Mouse (Mus musculus) intestine, embryonic 14.5 days (tissue): ENCODE results near the gene Slit3. TPM values are rescaled to one million over a fixed set of nuclear protein-coding genes. Genes with fewer than 3 reads are reported as not detected.
A peak's percentile ranks its signal among the peaks of the same experiment; 100 is the strongest.

Experiments used
- ATAC-seq: fragments of 200-750 bp; cut with Nextera tagmentation; replicated peaks from 2 replicates; pipeline ENCODE4 v1.8.0; 2017; ENCODE audit warnings: low read depth, moderate number of reproducible peaks, moderate TSS enrichment, moderate library complexity; ENCODE audit not compliant: low FRiP score, low TSS enrichment
- DNase-seq: peaks from one replicate; pipeline ENCODE4 v3.0.0-alpha.2; 2018; ENCODE audit warnings: low spot score
- H3K27ac ChIP-seq: fragments of 300-500 bp; sonication (generic); 2 replicates; pipeline ENCODE4 v1.5.1; 2014; ENCODE audit warnings: low read depth, mild to moderate bottlenecking, control low read depth
- H3K27me3 ChIP-seq: fragments of 300-500 bp; sonication (generic); replicated peaks from 2 replicates; pipeline ENCODE4 v1.6.1; 2014; ENCODE audit warnings: low read length, control low read depth; ENCODE audit not compliant: control insufficient read depth, insufficient read depth
- H3K36me3 ChIP-seq: fragments of 300-500 bp; sonication (generic); 2 replicates; pipeline ENCODE4 v1.6.1; 2014; ENCODE audit warnings: low read length, control low read depth; ENCODE audit not compliant: control insufficient read depth, insufficient read depth
- H3K4me1 ChIP-seq: fragments of 300-500 bp; sonication (generic); replicated peaks from 2 replicates; pipeline ENCODE4 v1.6.1; 2014; ENCODE audit warnings: low read length, control low read depth, mixed read lengths; ENCODE audit not compliant: control insufficient read depth, insufficient read depth
- H3K4me2 ChIP-seq: fragments of 300-500 bp; sonication (generic); 2 replicates; pipeline ENCODE4 v1.6.1; 2014; ENCODE audit warnings: low read length
- H3K4me3 ChIP-seq: fragments of 300-500 bp; sonication (generic); 2 replicates; pipeline ENCODE4 v1.5.1; 2014; ENCODE audit warnings: low read depth, low read length, control low read depth, mixed read lengths
- H3K9ac ChIP-seq: fragments of 300-500 bp; sonication (generic); 2 replicates; pipeline ENCODE4 v1.6.1; 2014; ENCODE audit warnings: mild to moderate bottlenecking, low read length
- H3K9me3 ChIP-seq: fragments of 300-500 bp; sonication (generic); 2 replicates; pipeline ENCODE4 v1.6.1; 2016; ENCODE audit warnings: low read length, control low read depth; ENCODE audit not compliant: control insufficient read depth
- WGBS: fragments of 180-500 bp; shearing (Covaris S2); extraction: QIAGEN DNeasy Blood & Tissue Kit; methylation state at CpG from one replicate; pipeline ENCODE4 v1.1.7; 2014; 5-methylcytosine and 5-hydroxymethylcytosine counted together
- polyA plus RNA-seq: library from polyadenylated mRNA; unstranded; fragments of >200 nt; fragmentation: Nextera tagmentation; extraction: Ambion mirVana; gene quantifications from 2 replicates; pipeline ENCODE4 v1.2.1, GENCODE M21; 2014

Slit3 gene
- polyA plus RNA-seq, 1 experiment from 2014 or later, result 27.6 TPM

DNA sequence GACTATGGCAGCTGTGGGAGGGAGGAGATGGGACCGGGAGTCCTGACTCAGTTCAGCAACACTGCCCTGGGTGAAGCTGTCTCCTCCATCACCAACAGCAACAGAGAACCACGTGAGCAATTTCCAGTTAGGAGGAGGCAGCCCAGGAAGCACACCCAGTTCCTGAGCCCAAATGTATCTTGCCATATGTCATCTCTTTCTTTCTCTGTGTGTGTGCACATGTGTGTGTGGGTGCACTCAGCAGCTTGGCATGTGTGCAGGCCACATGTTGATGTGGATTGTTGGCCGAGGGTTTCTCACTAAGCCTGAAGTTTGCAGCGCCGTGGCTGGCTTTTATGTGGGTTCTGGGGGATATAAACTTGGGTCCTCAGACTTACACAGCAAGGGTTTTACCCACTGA lies 559.0 kb downstream of the Slit3 start:
- H3K4me3 ChIP-seq, result no peak overlapping the region
- no peaks in the 10 kb centered on the region for H3K9me3 ChIP-seq
- no peak overlapping the region for H3K4me2 ChIP-seq
- H3K27me3 ChIP-seq, result no peaks in the 10 kb centered on the region
- no peaks in the 10 kb centered on the region for H3K4me1 ChIP-seq
- DNase-seq (no peak), ATAC-seq (no peak)
- 0 out of 2 replicates have a peak, but pooled peaks cover 4% of the 10 kb centered on the region for H3K36me3 ChIP-seq
- H3K27ac ChIP-seq, result no peak overlapping the region
- no peak overlapping the region for H3K9ac ChIP-seq
- WGBS, result 82% methylated on average over 5 of the region's 5 CpGs

DNA sequence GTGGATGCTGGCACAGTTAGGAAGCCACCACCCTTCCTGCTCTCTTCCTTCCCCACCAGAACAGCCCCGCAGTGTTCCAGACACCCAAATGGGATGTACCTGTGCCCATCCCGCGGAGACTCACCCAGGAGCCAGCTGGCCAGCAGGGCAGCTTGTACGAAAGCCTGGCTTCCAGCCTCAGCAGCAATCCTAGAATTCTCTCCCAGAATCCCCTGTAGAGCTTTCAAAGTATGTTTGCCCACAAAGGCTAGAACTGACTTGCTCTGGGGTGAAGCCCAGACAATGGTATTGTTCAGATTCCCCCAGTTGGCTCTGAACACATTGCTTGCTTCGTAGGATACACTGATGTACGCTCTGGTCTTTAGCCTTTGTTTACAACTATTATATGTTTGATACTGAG lies 566.3 kb downstream of the Slit3 start:
- DNase-seq (no peak), ATAC-seq (no peak)
- H3K9me3 ChIP-seq, result no peaks in the 10 kb centered on the region
- H3K36me3 ChIP-seq, result peaks cover 18% of the 10 kb centered on the region; the same call in 1 of the 2 replicates
- 93% methylated on average over 6 of the region's 6 CpGs for WGBS
- H3K4me3 ChIP-seq, result no peak overlapping the region
- H3K4me1 ChIP-seq, result no peaks in the 10 kb centered on the region
- H3K27ac ChIP-seq, result no peak overlapping the region
- no peak overlapping the region for H3K9ac ChIP-seq
- no peaks in the 10 kb centered on the region for H3K27me3 ChIP-seq
- no peak overlapping the region for H3K4me2 ChIP-seq

DNA sequence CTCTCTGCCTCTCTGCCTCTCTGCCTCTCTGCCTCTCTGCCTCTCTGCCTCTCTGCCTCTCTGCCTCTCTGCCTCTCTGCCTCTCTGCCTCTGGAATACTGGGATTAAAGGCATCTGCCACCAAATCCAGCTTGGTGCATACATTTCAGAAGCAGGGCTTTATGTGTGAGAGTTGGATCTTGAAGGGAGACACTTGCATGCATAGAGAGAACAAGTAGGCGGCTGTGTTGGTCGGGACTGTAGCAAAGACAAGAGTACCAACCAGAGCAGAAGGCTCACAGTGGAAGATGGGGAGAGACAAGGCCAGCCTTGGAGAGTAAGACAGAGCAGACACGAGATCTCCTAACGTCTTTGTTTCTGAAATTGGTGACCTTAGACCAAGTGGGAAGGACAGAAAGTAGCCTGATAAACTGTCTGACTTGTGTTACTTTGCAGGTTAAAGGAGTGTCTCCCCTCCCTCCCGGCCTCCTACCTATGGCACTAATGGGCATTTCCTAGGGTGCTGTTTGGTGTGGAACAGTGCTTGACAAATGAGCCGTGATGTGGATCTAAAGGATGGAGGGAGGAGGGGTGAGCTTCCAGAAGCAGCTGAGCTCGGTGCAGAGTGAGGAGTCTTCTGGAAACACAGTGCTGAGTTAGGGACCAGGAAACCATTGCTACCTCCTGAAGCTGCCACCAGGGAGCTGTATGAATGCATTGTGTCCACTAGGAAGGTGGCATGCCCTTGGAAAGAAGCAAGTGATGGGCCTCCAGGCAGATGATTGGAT lies 569.7 kb downstream of the Slit3 start:
- Histone ChIP-seq H3K4me1 (no peaks in the 10 kb centered on the region), H3K27ac (no peak overlapping the region), H3K4me3 (no peak overlapping the region), H3K36me3 (peaks cover 18% of the 10 kb centered on the region; the same call in 1 of the 2 replicates), H3K4me2 (no peak overlapping the region), H3K9ac (no peak overlapping the region), H3K9me3 (no peaks in the 10 kb centered on the region), H3K27me3 (no peaks in the 10 kb centered on the region)
- WGBS, result 75% methylated on average over 7 of the region's 7 CpGs
- DNase-seq (no peak), ATAC-seq (no peak)

DNA sequence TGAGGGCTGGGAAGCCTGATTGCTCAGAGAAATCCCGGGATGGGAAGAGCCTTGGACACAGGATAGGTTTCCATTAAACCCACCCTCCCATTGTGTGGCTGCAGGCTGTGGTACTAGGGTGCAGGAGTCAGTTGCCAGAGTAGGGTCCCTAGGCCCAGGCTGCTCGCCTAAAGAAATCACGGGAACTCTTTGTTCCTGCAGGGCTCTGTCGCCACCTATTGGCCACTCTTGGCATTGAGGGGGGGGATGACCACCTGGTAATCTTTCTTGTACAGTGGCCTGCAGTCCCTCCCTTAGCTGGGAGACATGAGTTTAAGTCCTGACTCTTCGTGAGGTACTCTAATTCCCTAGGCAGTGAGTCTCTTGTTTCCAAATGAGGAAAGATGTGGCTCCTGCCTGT lies 572.1 kb downstream of the Slit3 start:
- 17% methylated on average over 5 of the region's 5 CpGs for WGBS
- Histone ChIP-seq H3K9ac (no peak overlapping the region), H3K27me3 (no peaks in the 10 kb centered on the region), H3K9me3 (no peaks in the 10 kb centered on the region), H3K27ac (no peak overlapping the region), H3K4me2 (no peak overlapping the region), H3K4me1 (no peaks in the 10 kb centered on the region), H3K4me3 (no peak overlapping the region), H3K36me3 (peaks cover 12% of the 10 kb centered on the region; the same call in 1 of the 2 replicates)
- ATAC-seq (peak; percentile 30; the same call in 1 of the 2 replicates), DNase-seq (peak; percentile 94)

DNA sequence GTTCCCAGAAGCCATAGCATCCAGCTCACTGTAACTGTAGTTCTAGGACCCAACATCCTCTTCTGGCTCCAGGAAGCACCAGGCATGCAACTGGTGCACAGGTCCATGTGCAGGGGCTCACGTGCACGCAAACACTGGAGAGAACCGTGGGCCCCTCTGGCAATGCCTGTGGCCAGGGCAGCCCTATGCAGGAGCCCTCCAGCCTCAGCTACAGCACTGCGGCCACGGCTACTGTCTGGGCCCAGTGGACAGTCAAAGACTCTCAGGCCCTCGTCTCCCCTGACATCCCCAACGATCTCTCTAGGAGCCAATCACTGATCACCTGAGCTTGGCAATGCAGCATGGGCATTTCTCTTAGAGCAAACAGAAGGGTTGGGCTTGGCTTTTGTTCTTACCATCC lies 572.6 kb downstream of the Slit3 start:
- Histone ChIP-seq H3K27me3 (no peaks in the 10 kb centered on the region), H3K4me2 (no peak overlapping the region), H3K9me3 (no peaks in the 10 kb centered on the region), H3K4me1 (no peaks in the 10 kb centered on the region), H3K27ac (no peak overlapping the region), H3K36me3 (peaks cover 8% of the 10 kb centered on the region; the same call in 1 of the 2 replicates), H3K9ac (no peak overlapping the region), H3K4me3 (no peak overlapping the region)
- no peak for DNase-seq
- ATAC-seq, result no peak
- 86% methylated on average over 7 of the region's 7 CpGs for WGBS

DNA sequence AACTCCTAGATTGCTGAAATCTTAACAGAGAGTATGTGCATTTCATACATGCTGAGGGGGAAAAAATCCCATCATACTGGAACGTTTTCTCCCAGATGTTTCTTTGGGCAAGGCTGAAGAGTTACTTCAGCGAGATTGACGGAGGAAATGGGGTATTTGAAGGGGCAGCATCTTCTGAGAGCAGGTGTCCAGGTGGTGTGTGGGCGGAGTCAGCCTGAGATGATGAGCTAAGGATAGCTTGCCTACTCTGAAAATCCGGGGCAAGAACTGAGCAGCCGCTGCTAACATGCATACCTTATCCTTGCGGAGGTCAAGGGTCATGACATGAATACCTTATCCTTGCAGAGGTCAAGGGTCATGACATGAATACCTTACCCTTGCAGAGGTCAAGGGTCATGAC lies 576.5 kb downstream of the Slit3 start:
- 90% methylated on average over 7 of the region's 7 CpGs for WGBS
- Histone ChIP-seq H3K9me3 (no peaks in the 10 kb centered on the region), H3K4me1 (no peaks in the 10 kb centered on the region), H3K9ac (no peak overlapping the region), H3K4me2 (no peak overlapping the region), H3K27me3 (no peaks in the 10 kb centered on the region), H3K4me3 (no peak overlapping the region), H3K27ac (no peak overlapping the region), H3K36me3 (peaks cover 10% of the 10 kb centered on the region; the same call in 1 of the 2 replicates)
- ATAC-seq (no peak), DNase-seq (no peak)

DNA sequence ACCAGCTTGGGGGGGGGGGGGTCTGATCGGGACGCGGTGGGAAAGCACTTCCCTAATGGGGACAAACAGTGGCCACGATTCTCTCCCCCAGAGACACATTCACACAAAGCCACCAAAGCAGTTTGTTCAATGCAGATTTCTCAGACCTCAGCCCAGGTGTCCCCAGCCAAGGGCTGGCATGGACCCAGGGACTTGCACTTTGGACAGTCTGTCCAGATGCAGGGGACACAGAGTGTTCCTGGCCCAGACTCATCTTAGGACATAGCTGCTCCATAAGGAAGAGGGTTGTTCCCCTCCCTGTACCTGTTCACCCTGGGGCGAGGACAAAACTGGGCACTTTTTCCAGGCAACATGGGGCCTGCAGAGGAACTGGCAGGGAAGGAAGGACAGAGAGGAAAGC lies 577.9 kb downstream of the Slit3 start:
- no peak for ATAC-seq
- H3K9me3 ChIP-seq, result 0 out of 2 replicates have a peak, but pooled peaks cover 2% of the 10 kb centered on the region
- H3K4me1 ChIP-seq, result no peaks in the 10 kb centered on the region
- H3K4me2 ChIP-seq, result no peak overlapping the region
- no peak overlapping the region for H3K4me3 ChIP-seq
- no peak overlapping the region for H3K27ac ChIP-seq
- peaks cover 22% of the 10 kb centered on the region for H3K36me3 ChIP-seq
- DNase-seq, result no peak
- no peak overlapping the region for H3K9ac ChIP-seq
- WGBS, result 91% methylated on average over 5 of the region's 5 CpGs
- H3K27me3 ChIP-seq, result no peaks in the 10 kb centered on the region

DNA sequence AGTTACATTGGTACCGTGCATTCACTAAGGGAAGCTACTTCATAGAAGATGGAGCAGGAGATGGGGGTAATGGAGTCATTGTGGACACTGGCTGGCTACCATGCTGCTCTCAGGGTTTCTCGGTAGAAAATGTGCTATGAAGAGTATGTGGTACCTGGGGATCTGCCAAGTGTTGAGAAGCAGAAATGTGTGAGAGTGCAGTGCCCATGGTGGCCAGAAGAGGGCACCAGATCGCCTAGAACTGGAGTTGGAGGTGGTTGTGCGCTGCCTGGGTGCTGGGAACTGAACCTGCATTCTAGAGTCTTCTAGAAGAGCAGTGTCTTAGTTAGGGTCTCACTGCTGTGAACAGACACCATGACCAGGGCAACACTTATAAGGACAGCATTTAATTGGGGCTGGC lies 582.4 kb downstream of the Slit3 start:
- Histone ChIP-seq H3K9ac (no peak overlapping the region), H3K27ac (no peak overlapping the region), H3K4me2 (no peak overlapping the region), H3K27me3 (no peaks in the 10 kb centered on the region), H3K36me3 (peaks cover 30% of the 10 kb centered on the region), H3K4me3 (no peak overlapping the region), H3K4me1 (no peaks in the 10 kb centered on the region), H3K9me3 (0 out of 2 replicates have a peak, but pooled peaks cover 2% of the 10 kb centered on the region)
- ATAC-seq, result no peak
- WGBS, result 77% methylated on average over 4 of the region's 4 CpGs
- no peak for DNase-seq

DNA sequence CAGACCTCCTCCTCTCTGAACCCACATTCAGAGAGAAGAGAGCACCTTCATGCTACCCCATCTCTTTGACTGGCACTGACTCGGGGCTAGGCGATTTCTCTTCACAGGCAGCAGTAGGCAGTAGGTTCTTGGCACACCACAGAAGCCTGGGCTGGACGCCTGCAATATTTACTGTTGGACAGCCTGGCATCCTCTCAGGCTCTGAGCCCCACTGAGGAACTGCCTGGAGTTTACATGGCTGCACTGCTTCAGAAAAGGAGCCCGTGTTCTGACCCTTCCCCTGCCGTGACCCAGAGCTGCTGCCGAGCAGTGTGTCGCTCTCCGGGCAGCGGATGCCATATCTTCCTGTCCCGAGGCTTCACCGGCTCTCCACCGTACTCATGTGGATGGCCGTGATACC lies 583.4 kb downstream of the Slit3 start:
- DNase-seq (no peak), ATAC-seq (no peak)
- no peak overlapping the region for H3K4me3 ChIP-seq
- peaks cover 30% of the 10 kb centered on the region for H3K36me3 ChIP-seq
- no peak overlapping the region for H3K9ac ChIP-seq
- H3K27me3 ChIP-seq, result no peaks in the 10 kb centered on the region
- no peaks in the 10 kb centered on the region for H3K4me1 ChIP-seq
- 0 out of 2 replicates have a peak, but pooled peaks cover 2% of the 10 kb centered on the region for H3K9me3 ChIP-seq
- no peak overlapping the region for H3K27ac ChIP-seq
- WGBS, result 96% methylated on average over 13 of the region's 13 CpGs
- H3K4me2 ChIP-seq, result no peak overlapping the region
